ENCODE assay signal across 27 mouse cellular contexts in the genomic region with DNA sequence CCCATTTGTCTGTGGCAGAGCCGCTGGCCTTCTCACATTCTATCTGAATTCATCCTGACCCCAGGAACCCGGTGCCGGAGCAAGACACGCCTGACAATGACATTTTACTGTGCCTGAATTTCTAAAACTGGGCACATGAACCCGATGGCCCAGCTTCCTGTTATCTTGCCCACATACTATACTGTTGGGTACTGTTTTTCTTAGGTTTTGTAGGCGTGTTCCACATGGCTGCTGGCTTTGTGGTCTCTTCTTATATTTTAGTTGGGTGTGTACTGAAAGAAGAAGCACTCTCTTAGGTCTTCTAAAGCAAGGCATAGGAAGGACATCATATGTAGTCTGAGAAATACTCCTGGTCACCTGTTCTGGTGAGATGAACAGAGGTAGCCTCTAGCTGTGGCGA. TPM values are rescaled to one million over a fixed set of nuclear protein-coding genes. Genes with fewer than 3 reads are reported as not detected.
"Had no signal": no experiment of that assay in that cellular context is flagged by ENCODE, and none has a peak within 500 bp of the region (broad histone marks: within the 10 kb centered on the region; RNA-seq: fewer than 3 reads in every experiment).

No protein-coding gene starts in this region.

- H3K27ac ChIP-seq: heart, adult 2 months; heart, embryonic 13.5 days; hindbrain, embryonic 14.5 days; kidney, embryonic 15.5 days; kidney, postnatal 0 days; left cerebral cortex, adult 2 months; limb, embryonic 10.5 days; limb, embryonic 12.5 days had no signal

- H3K9ac ChIP-seq: heart, embryonic 13.5 days; heart, embryonic 15.5 days; hindbrain, embryonic 14.5 days; kidney, embryonic 15.5 days; limb, embryonic 12.5 days had no signal

- H3K36me3 ChIP-seq: heart, embryonic 15.5 days; kidney, embryonic 15.5 days had no signal

- H3K4me2 ChIP-seq: heart, embryonic 11.5 days; heart, embryonic 13.5 days; heart, embryonic 15.5 days; hindbrain, embryonic 14.5 days; kidney, embryonic 15.5 days; limb, embryonic 12.5 days had no signal

- DNase-seq: gastrocnemius, postnatal 14 days; gastrocnemius, postnatal 36 days; heart, adult 11 months; heart, adult 2 months; heart, postnatal 14 days; heart, postnatal 36 days; kidney, adult 11 months; kidney, adult 2 months; kidney, adult 9 months; kidney, postnatal 14 days; kidney, postnatal 36 days; layer of hippocampus, adult 9-11 months; layer of hippocampus, postnatal 36 days; liver had no signal

- H3K27me3 ChIP-seq: heart, embryonic 13.5 days; heart, embryonic 15.5 days; kidney, embryonic 15.5 days; limb, embryonic 12.5 days had no signal

- H3K4me3 ChIP-seq: heart, adult 2 months; heart, embryonic 13.5 days; heart, embryonic 15.5 days; kidney, embryonic 15.5 days; left cerebral cortex, adult 2 months; limb, embryonic 10.5 days; limb, embryonic 12.5 days had no signal

- ATAC-seq: hindbrain, embryonic 16.5 days; intestine, embryonic 16.5 days had no signal

- H3K9me3 ChIP-seq: heart, embryonic 13.5 days; heart, embryonic 15.5 days; kidney, embryonic 15.5 days; limb, embryonic 10.5 days; limb, embryonic 12.5 days had no signal

- H3K4me1 ChIP-seq: limb, embryonic 10.5 days; limb, embryonic 12.5 days had no signal

RNA-seq across cellular contexts. Expression of a gene that starts 30.0 kb away (rescaled TPM):
- polyA plus RNA-seq: gonadal fat pad, adult 2 months; heart, embryonic 11.5 days; heart, embryonic 15.5 days; heart, postnatal 0 days; limb, embryonic 10.5 days; limb, embryonic 12.5 days had no signal
